Mouse (Mus musculus): ENCODE results near the gene Asic2.

Gene Asic2

GRCm38 (mm10) chr11:81060077-81060476, 908.2 kb downstream of the Asic2 start:
- no peak for DNase-seq

GRCm38 (mm10) chr11:81059546-81059945, 908.7 kb downstream of the Asic2 start:
- DNase-seq, result no peak

GRCm38 (mm10) chr11:81057506-81057905, 910.8 kb downstream of the Asic2 start:
- no peak for DNase-seq

- DNase-seq, result no peak
These were observed 911.5 kb downstream of the Asic2 start for GRCm38 (mm10) chr11:81056776-81057175.

GRCm38 (mm10) chr11:81055446-81056145, 912.7 kb downstream of the Asic2 start:
- no peak for DNase-seq

- no peak for DNase-seq
These were observed 914.4 kb downstream of the Asic2 start for GRCm38 (mm10) chr11:81053826-81054225.

GRCm38 (mm10) chr11:81041671-81042070, 926.6 kb downstream of the Asic2 start:
- no peak for DNase-seq

- no peak for DNase-seq
These were observed 928.3 kb downstream of the Asic2 start for GRCm38 (mm10) chr11:81039976-81040375.

GRCm38 (mm10) chr11:81032151-81032550, 936.1 kb downstream of the Asic2 start:
- DNase-seq, result no peak

- DNase-seq, result no peak
These were observed 953.5 kb downstream of the Asic2 start for GRCm38 (mm10) chr11:81014776-81015175.

GRCm38 (mm10) chr11:81013501-81013900, 954.8 kb downstream of the Asic2 start:
- no peak for DNase-seq

GRCm38 (mm10) chr11:81010766-81011165, 957.5 kb downstream of the Asic2 start:
- peak; percentile 11 for DNase-seq

GRCm38 (mm10) chr11:81009366-81009765, 958.9 kb downstream of the Asic2 start:
- DNase-seq, result no peak

GRCm38 (mm10) chr11:81005831-81006230, 962.4 kb downstream of the Asic2 start:
- no peak for DNase-seq

GRCm38 (mm10) chr11:81002769-81003430, 965.4 kb downstream of the Asic2 start:
- no peak for DNase-seq

- no peak for DNase-seq
These were observed 972.6 kb downstream of the Asic2 start for GRCm38 (mm10) chr11:80995621-80996020.

- no peak for DNase-seq
These were observed 984.7 kb downstream of the Asic2 start for GRCm38 (mm10) chr11:80983530-80983929.

GRCm38 (mm10) chr11:80976239-80976855, 991.9 kb downstream of the Asic2 start:
- DNase-seq, result no peak

- DNase-seq, result no peak
These were observed 993.6 kb downstream of the Asic2 start for GRCm38 (mm10) chr11:80974616-80975015.

GRCm38 (mm10) chr11:80973976-80974375, 994.3 kb downstream of the Asic2 start:
- peak; percentile 45 for DNase-seq

- DNase-seq, result no peak
These were observed 995.0 kb downstream of the Asic2 start for GRCm38 (mm10) chr11:80973273-80973672.

GRCm38 (mm10) chr11:80967544-80967943, 1000.7 kb downstream of the Asic2 start:
- no peak for DNase-seq

GRCm38 (mm10) chr11:80966040-80966439, 1002.2 kb downstream of the Asic2 start:
- peak; percentile 38 for DNase-seq

GRCm38 (mm10) chr11:80961326-80961725, 1006.9 kb downstream of the Asic2 start:
- DNase-seq, result peak; percentile 50

Data from right cerebral cortex, postnatal 4 days (tissue).